Mouse (Mus musculus) CD8-positive naive resting alpha-beta T cell, adult 57 days (primary cell): ENCODE results near the gene Scgb1b19. TPM values are rescaled to one million over a fixed set of nuclear protein-coding genes. Genes with fewer than 3 reads are reported as not detected.

Experiments
- total RNA-seq: library from RNA; stranded (reverse); gene quantifications from one replicate; pipeline ENCODE4 v1.2.4, GENCODE M21; 2023

Scgb1b19 gene
- not detected for total RNA-seq

GRCm38 (mm10) chr7:33286991-33287390 is at the start of gene Scgb1b19:
Gene Scgb1b19 (plus strand): TSS chr7:33287291.

GRCm38 (mm10) chr7:33280238-33280637 is 6.9 kb upstream of the Scgb1b19 start, which contains the start of gene Scgb2b19:
Gene Scgb2b19 (minus strand): TSS chr7:33280338.

Other genes with a start within 250 kb of the Scgb1b19 start
- not detected for gene Scgb2b17, start 230.7 kb upstream of the Scgb1b19 start, total RNA-seq
- gene Scgb1b17, start 223.8 kb upstream of the Scgb1b19 start, total RNA-seq = not detected
- gene Scgb2b18, start 113.4 kb upstream of the Scgb1b19 start, total RNA-seq = not detected
- not detected for gene Scgb1b18, start 101.7 kb upstream of the Scgb1b19 start, total RNA-seq
- gene Scgb2b19, start 7.0 kb upstream of the Scgb1b19 start, total RNA-seq = not detected
- not detected for gene Scgb2b20, start 79.0 kb downstream of the Scgb1b19 start, total RNA-seq
- not detected for gene Scgb1b20, start 85.9 kb downstream of the Scgb1b19 start, total RNA-seq
- gene Scgb2b21, start 233.2 kb downstream of the Scgb1b19 start, total RNA-seq = not detected